Mouse (Mus musculus) heart, adult 11 months (tissue): ENCODE results near the gene Gm9376.
A peak's percentile ranks its signal among the peaks of the same experiment; 100 is the strongest.

Experiments used
- DNase-seq: peaks from one replicate; pipeline ENCODE4 v3.0.0; 2022

Gm9376 gene

GRCm38 (mm10) chr14:118266660-118267059 lies at the start of gene Gm9376:
Gm9376 (plus strand) TSS chr14:118266960.
- no peak for DNase-seq

- DNase-seq: no peak
Observed at GRCm38 (mm10) chr14:118220885-118221284, 45.9 kb upstream of the Gm9376 start.

GRCm38 (mm10) chr14:118225061-118225743 lies 41.6 kb upstream of the Gm9376 start:
- peak; percentile 29 for DNase-seq

GRCm38 (mm10) chr14:118225911-118226310 lies 40.8 kb upstream of the Gm9376 start:
- DNase-seq: peak; percentile 84

GRCm38 (mm10) chr14:118226471-118227155 lies 40.1 kb upstream of the Gm9376 start:
- peak; percentile 57 for DNase-seq

- no peak for DNase-seq
Observed at GRCm38 (mm10) chr14:118232381-118232970, 34.3 kb upstream of the Gm9376 start.

- no peak for DNase-seq
Observed at GRCm38 (mm10) chr14:118233786-118234540, 32.8 kb upstream of the Gm9376 start.

- DNase-seq: no peak
Observed at GRCm38 (mm10) chr14:118234541-118235210, 32.1 kb upstream of the Gm9376 start.

GRCm38 (mm10) chr14:118235361-118235972 lies 31.3 kb upstream of the Gm9376 start:
- no peak for DNase-seq

GRCm38 (mm10) chr14:118235973-118236885 lies 30.5 kb upstream of the Gm9376 start:
- peak; percentile 91 for DNase-seq

- no peak for DNase-seq
Observed at GRCm38 (mm10) chr14:118236886-118237289, 29.9 kb upstream of the Gm9376 start, which contains the start of gene Sox21. Sox21 (minus strand) TSS chr14:118237030.

GRCm38 (mm10) chr14:118237786-118238185 lies 29.0 kb upstream of the Gm9376 start:
- no peak for DNase-seq

- no peak for DNase-seq
Observed at GRCm38 (mm10) chr14:118239351-118239750, 27.4 kb upstream of the Gm9376 start.

GRCm38 (mm10) chr14:118241416-118241815 lies 25.3 kb upstream of the Gm9376 start:
- DNase-seq: no peak

GRCm38 (mm10) chr14:118253381-118253780 lies 13.4 kb upstream of the Gm9376 start:
- DNase-seq: no peak

GRCm38 (mm10) chr14:118268849-118269248 lies 2.1 kb downstream of the Gm9376 start:
- DNase-seq: peak; percentile 58

- peak; percentile 51 for DNase-seq
Observed at GRCm38 (mm10) chr14:118272594-118273555, 6.1 kb downstream of the Gm9376 start.

- DNase-seq: no peak
Observed at GRCm38 (mm10) chr14:118277704-118278498, 11.1 kb downstream of the Gm9376 start.

GRCm38 (mm10) chr14:118282272-118282671 lies 15.5 kb downstream of the Gm9376 start:
- DNase-seq: no peak
